17 mouse cellular contexts compared by ENCODE assay signal in genomic region chr17:17637387-17637786, GRCm38 (mm10).
"Had no signal": no experiment of that assay in that cellular context is flagged by ENCODE, and none has a peak within 500 bp of the region (broad histone marks: within the 10 kb centered on the region; RNA-seq: fewer than 3 reads in every experiment).

No protein-coding gene starts in this region.

- H3K4me1 ChIP-seq: megakaryocyte, embryonic 14.5 days; midbrain, embryonic 13.5 days; midbrain, embryonic 15.5 days; neural tube, embryonic 13.5 days; neural tube, embryonic 15.5 days had no signal

- H3K27ac ChIP-seq: midbrain, embryonic 13.5 days; midbrain, embryonic 15.5 days; neural tube, embryonic 13.5 days; neural tube, embryonic 15.5 days had no signal

- H3K36me3 ChIP-seq: midbrain, embryonic 13.5 days; midbrain, embryonic 15.5 days; neural tube, embryonic 13.5 days; neural tube, embryonic 15.5 days had no signal

- H3K4me3 ChIP-seq: megakaryocyte, embryonic 14.5 days; midbrain, embryonic 13.5 days; midbrain, embryonic 15.5 days; neural tube, embryonic 13.5 days; neural tube, embryonic 15.5 days had no signal

- H3K27me3 ChIP-seq: megakaryocyte, embryonic 14.5 days; midbrain, embryonic 13.5 days; midbrain, embryonic 15.5 days; neural tube, embryonic 13.5 days; neural tube, embryonic 15.5 days had no signal

- ATAC-seq: midbrain, embryonic 13.5 days; midbrain, embryonic 15.5 days had no signal

- DNase-seq: lung, adult 18-20 months; lung, embryonic 14.5 days; lung, postnatal 10 days; lung, postnatal 4 days; retina, postnatal 1 day; right cerebral cortex, adult 18-20 months; right cerebral cortex, postnatal 25 days; right cerebral cortex, postnatal 4 days; spleen, adult 18-20 months; thymus, adult 18-20 months; thymus, postnatal 14 days; thymus, postnatal 36 days had no signal
